Mouse (Mus musculus) embryonic facial prominence, embryonic 15.5 days (tissue): ENCODE measurements around the gene Atp1b2. TPM values are rescaled to one million over a fixed set of nuclear protein-coding genes. Genes with fewer than 3 reads are reported as not detected.

ENCODE experiments used
- ATAC-seq: fragments of 200-750 bp; cut with Nextera tagmentation; 2 replicates; pipeline ENCODE4 v1.8.0; 2017; ENCODE audit warnings: low read depth, moderate TSS enrichment; ENCODE audit not compliant: insufficient number of reproducible peaks, low FRiP score, low TSS enrichment
- H3K27ac ChIP-seq: fragments of 300-500 bp; sonication (generic); replicated peaks from 2 replicates; pipeline ENCODE4 v1.5.1; 2015; ENCODE audit warnings: mild to moderate bottlenecking, inconsistent platforms
- H3K27me3 ChIP-seq: fragments of 300-500 bp; sonication (generic); 2 replicates; pipeline ENCODE4 v1.6.1; 2015; ENCODE audit warnings: inconsistent platforms
- H3K36me3 ChIP-seq: fragments of 300-500 bp; sonication (generic); 2 replicates; pipeline ENCODE4 v1.6.1; 2015; ENCODE audit warnings: mild to moderate bottlenecking, inconsistent platforms
- H3K4me1 ChIP-seq: fragments of 300-500 bp; sonication (generic); 2 replicates; pipeline ENCODE4 v1.6.1; 2015; ENCODE audit warnings: inconsistent platforms
- H3K4me2 ChIP-seq: fragments of 300-500 bp; sonication (generic); replicated peaks from 2 replicates; pipeline ENCODE4 v1.6.1; 2015; ENCODE audit warnings: mild to moderate bottlenecking, inconsistent platforms
- H3K4me3 ChIP-seq: fragments of 300-500 bp; sonication (generic); replicated peaks from 2 replicates; pipeline ENCODE4 v1.5.1; 2015; ENCODE audit warnings: mild to moderate bottlenecking, inconsistent platforms
- H3K9ac ChIP-seq: fragments of 300-500 bp; sonication (generic); 2 replicates; pipeline ENCODE4 v1.6.1; 2015; ENCODE audit warnings: inconsistent platforms
- H3K9me3 ChIP-seq: fragments of 300-500 bp; sonication (generic); replicated peaks from 2 replicates; pipeline ENCODE4 v1.6.1; 2016; ENCODE audit warnings: inconsistent platforms
- whole genome bisulfite sequencing: fragments of 180-500 bp; shearing (Covaris S2); methylation state at CpG from one replicate; pipeline ENCODE4 v1.1.7; 2015; 5-methylcytosine and 5-hydroxymethylcytosine counted together
- polyA plus RNA-seq: library from polyadenylated mRNA; unstranded; fragments of >200 nt; fragmentation: Nextera tagmentation; extraction: Ambion mirVana; gene quantifications from 2 replicates; pipeline ENCODE4 v1.2.1, GENCODE M21; 2015

Gene Atp1b2
- polyA plus RNA-seq, 1 experiment from 2014 or later, result 13.4 TPM

DNA sequence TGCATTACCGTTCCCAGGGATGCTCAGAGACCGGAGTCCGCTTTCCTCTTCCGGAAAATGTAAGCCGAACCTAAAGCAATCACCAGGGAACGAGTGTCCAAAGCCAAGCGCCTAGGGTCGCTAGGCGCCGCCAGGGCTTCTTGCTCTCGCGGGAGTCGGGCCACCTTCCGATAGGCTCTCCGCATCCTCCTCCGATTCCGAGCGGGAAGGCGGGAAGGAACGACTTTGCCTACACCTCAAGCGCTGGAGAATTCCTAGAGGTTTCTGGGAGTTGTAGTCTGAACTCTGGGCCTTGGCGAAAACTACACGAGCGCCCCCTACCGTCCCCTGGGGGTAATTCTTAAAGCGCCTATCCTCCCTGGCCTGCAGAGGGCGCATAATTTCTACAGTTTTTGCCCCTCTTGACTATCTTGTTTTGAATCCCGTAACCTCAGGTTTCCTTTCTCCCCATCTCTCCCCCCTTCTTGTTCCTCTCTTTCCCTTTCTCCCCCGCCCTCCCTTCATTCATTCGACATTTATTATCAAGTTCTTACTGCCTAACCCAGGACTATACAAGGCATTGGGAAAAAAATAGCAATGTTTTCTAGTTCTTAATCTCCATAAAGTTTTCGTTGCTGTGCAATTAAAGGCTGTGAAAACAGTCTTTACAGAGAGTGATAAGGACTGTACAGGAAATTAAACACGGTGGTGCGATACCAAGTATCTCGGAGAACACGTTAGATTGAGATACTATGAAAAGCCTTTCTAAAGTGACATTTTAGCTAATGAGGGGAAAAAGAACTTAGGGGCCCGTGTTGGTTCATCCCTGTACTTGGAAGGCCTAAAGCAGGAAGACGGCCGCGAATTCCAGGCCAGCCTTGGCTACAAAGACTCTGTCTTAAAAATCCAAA, 26.4 kb downstream of the Atp1b2 start:
- Histone ChIP-seq H3K4me3 (peak overlapping the region; percentile 87), H3K9me3 (no peaks in the 10 kb centered on the region), H3K4me2 (peak overlapping the region; percentile 78), H3K4me1 (peaks cover 35% of the 10 kb centered on the region), H3K27me3 (no peaks in the 10 kb centered on the region), H3K36me3 (peaks cover 13% of the 10 kb centered on the region; the same call in 1 of the 2 replicates), H3K9ac (peak overlapping the region; percentile 85), H3K27ac (peak overlapping the region; percentile 96)
- peak; percentile 90 for ATAC-seq
- 1% methylated on average over 39 of the region's 39 CpGs for WGBS

DNA sequence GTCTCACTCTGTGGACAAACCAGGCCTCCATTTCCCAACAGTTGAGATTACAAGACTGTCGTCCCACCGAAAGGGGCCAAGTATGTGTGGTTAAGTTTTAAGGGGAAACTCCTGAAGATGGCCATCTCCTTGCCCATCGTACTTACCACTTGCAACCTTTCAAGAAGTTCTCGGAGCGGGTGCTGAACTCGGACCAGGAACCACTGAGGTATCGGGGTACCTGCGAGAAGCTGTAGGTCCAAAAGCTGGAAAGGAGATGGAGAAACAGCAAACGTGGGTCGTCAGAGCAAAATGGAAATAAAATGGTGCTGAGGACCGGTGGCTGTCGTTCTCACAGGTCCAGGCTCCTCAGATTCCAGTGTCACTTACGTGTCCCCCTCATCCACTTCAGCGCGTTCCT, 27.4 kb downstream of the Atp1b2 start:
- no peaks in the 10 kb centered on the region for H3K9me3 ChIP-seq
- peaks cover 35% of the 10 kb centered on the region for H3K4me1 ChIP-seq
- no peak for ATAC-seq
- WGBS, result 10% methylated on average over 15 of the region's 15 CpGs
- H3K36me3 ChIP-seq, result peaks cover 19% of the 10 kb centered on the region; the same call in 1 of the 2 replicates
- H3K4me2 ChIP-seq, result peak overlapping the region; percentile 78
- peak overlapping the region; percentile 85 for H3K9ac ChIP-seq
- H3K27ac ChIP-seq, result peak overlapping the region; percentile 82; the same call in 1 of the 2 replicates
- H3K27me3 ChIP-seq, result no peaks in the 10 kb centered on the region
- peak overlapping the region; percentile 87 for H3K4me3 ChIP-seq

DNA sequence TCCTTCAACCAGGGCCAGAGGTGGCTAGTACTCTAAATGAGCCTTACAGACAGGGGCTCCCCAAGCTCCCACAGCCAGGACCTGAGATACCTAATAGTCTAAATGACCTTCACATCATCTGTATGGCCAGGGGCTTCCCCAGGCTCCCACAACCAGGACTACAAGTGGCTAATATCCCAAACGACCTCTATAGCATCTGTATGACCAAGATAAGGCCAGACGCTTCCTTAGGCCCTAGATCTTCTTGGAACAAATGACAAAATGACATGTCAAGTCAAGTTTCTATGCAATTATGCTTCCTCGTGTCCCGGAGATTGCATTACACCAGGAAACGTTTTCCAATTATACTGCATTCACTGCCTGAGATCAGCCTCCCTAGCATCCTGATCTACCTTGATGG, 29.4 kb downstream of the Atp1b2 start:
- no peaks in the 10 kb centered on the region for H3K9me3 ChIP-seq
- no peak overlapping the region for H3K9ac ChIP-seq
- H3K27me3 ChIP-seq, result no peaks in the 10 kb centered on the region
- no peak overlapping the region for H3K4me2 ChIP-seq
- no peak overlapping the region for H3K27ac ChIP-seq
- WGBS, result 51% methylated on average over 5 of the region's 5 CpGs
- ATAC-seq, result no peak
- peaks cover 37% of the 10 kb centered on the region for H3K36me3 ChIP-seq
- H3K4me1 ChIP-seq, result peaks cover 26% of the 10 kb centered on the region
- no peak overlapping the region for H3K4me3 ChIP-seq

DNA sequence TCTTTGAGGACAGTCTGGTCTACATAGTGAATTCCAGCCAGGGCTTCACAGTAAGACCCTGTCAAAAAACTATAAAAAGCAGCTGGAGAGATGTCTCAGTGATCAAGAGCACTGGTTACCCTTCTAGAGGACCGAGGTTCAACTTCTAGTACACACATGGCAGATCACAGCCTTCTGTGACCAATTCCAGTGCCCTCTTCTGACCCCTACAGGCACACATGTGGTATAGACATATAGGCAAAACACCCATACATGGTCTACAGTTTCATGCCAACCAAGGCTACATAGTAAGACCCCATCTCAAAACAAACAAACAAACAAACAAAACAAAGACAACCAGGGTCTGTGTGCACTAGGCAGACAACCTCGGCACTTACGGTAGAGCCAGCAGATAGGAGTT, 30.5 kb downstream of the Atp1b2 start:
- Histone ChIP-seq H3K4me3 (no peak overlapping the region), H3K9ac (no peak overlapping the region), H3K4me2 (no peak overlapping the region), H3K27me3 (no peaks in the 10 kb centered on the region), H3K27ac (no peak overlapping the region), H3K9me3 (no peaks in the 10 kb centered on the region), H3K36me3 (peaks cover 48% of the 10 kb centered on the region), H3K4me1 (peaks cover 26% of the 10 kb centered on the region)
- 50% methylated on average over 3 of the region's 3 CpGs for WGBS
- no peak for ATAC-seq

DNA sequence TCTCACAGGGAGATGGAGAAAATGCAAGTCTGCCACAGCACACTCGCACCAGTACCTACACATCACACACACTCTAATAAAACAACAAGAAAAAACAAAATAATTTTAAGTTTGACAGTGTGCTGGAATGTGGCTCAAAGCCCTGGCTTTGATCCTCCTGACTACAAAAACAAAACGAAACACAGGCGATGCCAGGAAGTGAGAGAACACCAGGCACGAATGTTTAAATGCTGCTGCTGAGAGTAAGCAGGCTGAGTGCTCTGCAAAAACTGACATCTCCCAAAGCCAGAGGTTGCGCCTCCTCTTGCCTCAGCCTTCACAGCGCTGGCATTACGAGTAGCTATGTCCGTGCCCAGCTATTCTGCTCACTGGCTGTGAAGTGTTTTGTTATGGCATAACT, 40.6 kb downstream of the Atp1b2 start:
- H3K27ac ChIP-seq, result no peak overlapping the region
- no peaks in the 10 kb centered on the region for H3K27me3 ChIP-seq
- H3K4me3 ChIP-seq, result no peak overlapping the region
- H3K9ac ChIP-seq, result no peak overlapping the region
- WGBS, result 69% methylated on average over 8 of the region's 8 CpGs
- H3K36me3 ChIP-seq, result peaks cover 62% of the 10 kb centered on the region
- H3K4me2 ChIP-seq, result no peak overlapping the region
- no peak for ATAC-seq
- H3K9me3 ChIP-seq, result no peaks in the 10 kb centered on the region
- peaks cover 17% of the 10 kb centered on the region for H3K4me1 ChIP-seq

DNA sequence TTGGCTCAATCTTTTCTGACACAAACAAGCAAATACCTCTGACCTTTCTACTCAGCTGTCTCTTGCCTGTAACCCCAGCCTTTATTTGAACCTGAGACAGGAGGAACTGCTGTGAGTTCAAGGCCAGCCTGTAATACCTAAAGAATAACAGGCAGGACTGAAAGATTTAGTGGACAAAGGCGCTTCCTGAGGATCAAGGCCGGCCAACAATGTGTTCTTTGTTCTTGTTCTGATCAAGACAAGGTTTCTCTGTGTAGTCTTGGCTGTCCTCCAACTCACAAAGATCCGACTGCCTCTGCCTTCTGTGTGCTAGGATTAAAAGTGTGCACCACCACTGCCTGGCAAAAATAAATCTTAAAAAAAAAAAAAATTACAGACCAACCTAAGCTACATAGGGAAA, 41.4 kb downstream of the Atp1b2 start:
- peaks cover 23% of the 10 kb centered on the region for H3K4me1 ChIP-seq
- no peaks in the 10 kb centered on the region for H3K9me3 ChIP-seq
- no peaks in the 10 kb centered on the region for H3K27me3 ChIP-seq
- H3K9ac ChIP-seq, result no peak overlapping the region
- no peak for ATAC-seq
- no peak overlapping the region for H3K4me3 ChIP-seq
- no peak overlapping the region for H3K27ac ChIP-seq
- H3K4me2 ChIP-seq, result no peak overlapping the region
- WGBS, result 49% methylated on average over 3 of the region's 3 CpGs
- H3K36me3 ChIP-seq, result peaks cover 54% of the 10 kb centered on the region

DNA sequence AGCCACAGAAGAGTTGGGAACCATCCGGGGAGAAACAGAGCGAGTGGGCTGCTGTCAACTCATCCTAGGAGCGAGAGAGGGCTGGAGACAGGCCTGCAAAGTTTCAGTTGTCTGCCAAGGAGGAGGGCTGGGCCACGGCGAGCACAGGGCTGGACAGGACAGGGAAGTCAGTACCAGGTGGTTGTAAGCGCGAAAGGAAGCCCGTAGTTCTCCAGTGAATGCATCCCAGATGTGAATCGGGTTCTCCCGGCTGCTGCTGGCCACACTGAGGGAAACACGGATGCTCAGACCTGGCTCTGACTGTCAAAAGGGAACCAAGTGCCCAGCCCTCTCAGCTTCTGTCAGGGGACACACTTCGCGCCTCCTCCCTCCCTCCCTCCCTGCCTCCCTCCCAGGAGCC, 42.4 kb downstream of the Atp1b2 start:
- H3K27me3 ChIP-seq, result no peaks in the 10 kb centered on the region
- H3K4me2 ChIP-seq, result no peak overlapping the region
- H3K27ac ChIP-seq, result no peak overlapping the region
- no peaks in the 10 kb centered on the region for H3K9me3 ChIP-seq
- H3K4me1 ChIP-seq, result peaks cover 33% of the 10 kb centered on the region
- 55% methylated on average over 13 of the region's 13 CpGs for WGBS
- no peak for ATAC-seq
- H3K4me3 ChIP-seq, result no peak overlapping the region
- H3K36me3 ChIP-seq, result peaks cover 53% of the 10 kb centered on the region
- no peak overlapping the region for H3K9ac ChIP-seq

DNA sequence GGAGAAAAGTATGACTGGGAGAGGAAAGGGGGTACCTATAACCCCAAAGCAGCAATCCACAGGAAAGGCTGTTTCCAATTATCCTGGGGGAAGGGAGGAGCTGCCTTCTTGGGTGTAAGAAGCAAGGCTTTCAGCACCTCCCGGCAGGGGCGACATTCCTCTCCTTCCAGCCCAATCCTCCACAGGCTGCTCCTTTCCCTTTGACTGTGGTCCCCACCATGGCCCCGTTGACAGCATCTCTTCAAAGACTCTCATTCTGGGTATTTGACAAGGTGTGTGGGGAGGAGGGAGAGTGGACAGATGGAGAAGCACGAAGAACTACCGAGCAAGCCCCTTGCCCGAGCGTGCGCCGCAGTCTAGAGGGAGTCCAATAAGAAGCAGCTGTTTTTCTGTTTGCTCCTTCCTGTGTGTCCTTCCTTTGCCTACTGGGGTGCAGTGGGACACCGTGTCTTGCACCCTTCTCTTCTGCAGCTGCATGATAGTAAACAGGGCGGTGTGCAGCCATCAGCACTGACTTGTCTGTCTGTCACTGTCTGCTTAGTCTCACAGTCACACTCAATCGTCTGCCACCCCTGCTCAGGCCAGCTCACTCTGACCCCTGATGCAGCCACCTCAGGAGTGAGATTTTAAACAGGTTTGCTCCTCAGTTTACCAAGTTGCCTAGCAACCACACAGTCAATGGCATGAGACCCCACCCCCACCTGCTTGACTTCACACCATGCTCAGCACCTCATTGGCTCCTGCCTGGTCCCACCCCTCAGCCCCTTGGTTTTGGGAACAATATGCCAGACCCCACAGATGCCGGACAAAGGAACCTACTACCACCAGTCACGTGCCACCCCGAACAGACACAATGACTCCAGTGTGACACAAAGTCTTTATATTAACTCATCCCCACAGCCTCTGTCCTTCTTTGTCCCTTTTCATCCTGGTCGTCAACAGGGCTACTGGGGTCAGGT, 44.6 kb downstream of the Atp1b2 start:
- Histone ChIP-seq H3K27me3 (no peaks in the 10 kb centered on the region), H3K4me3 (peak overlapping the region; percentile 64), H3K4me2 (peak overlapping the region; percentile 86), H3K36me3 (peaks cover 31% of the 10 kb centered on the region), H3K9ac (no peak overlapping the region; the same call in 1 of the 2 replicates), H3K4me1 (peaks cover 46% of the 10 kb centered on the region), H3K27ac (peak overlapping the region; percentile 74), H3K9me3 (no peaks in the 10 kb centered on the region)
- ATAC-seq, result no peak
- 22% methylated on average over 16 of the region's 16 CpGs for WGBS

DNA sequence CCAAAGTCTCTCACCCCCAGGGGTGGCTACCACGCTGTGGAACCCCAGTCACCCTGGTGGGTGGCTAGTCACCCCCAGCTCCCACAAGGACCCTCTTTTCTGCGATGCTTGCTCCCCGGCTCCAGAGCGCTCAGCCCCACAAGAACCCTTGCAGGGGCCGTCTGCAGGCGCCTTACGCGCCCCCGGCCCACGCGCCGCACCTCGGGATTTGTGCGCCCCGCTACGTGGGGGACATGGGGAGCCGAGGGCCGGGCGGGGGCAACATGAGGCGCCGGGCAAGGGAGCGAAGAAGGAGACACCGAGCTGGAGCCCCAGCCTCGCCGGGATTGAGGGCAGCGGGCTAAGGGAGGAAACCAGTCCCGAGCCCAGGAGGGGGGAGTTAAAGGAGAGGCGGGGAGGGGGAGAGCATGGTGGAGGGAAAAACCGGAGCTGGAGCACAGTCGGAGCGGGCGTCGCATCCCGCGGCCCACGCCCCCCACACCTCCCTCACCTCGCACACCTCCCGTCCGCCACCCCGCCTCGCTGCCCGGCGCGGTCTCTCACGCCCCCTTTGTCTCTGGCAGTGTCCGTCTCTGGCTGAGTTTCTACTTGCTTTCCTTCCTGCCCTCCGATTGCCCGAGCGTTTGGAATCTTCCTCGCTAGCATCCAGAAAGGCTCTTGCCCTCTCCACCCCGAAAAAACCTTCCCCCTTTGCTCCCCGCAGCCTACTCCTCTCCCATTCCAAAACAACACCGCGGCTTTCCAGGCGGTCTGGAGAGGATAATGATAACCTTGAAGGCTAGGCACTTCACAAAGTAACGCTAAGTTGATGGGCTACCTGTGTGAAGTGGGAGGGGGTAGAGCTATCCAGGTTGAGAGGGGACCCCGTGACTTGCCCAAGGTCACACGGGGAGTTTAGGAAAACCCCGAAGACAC, 45.6 kb downstream of the Atp1b2 start, which contains the start of gene Efnb3:
Efnb3 (minus strand) TSS at position 355 of the 915 bp plus-strand sequence.
- Histone ChIP-seq H3K9me3 (no peaks in the 10 kb centered on the region), H3K4me3 (peak within 1 kb of the TSS; percentile 64), H3K4me2 (peak within 1 kb of the TSS; percentile 86), H3K36me3 (peaks cover 22% of the 10 kb centered on the region), H3K27ac (peak within 1 kb of the TSS; percentile 74), H3K4me1 (peaks cover 46% of the 10 kb centered on the region), H3K27me3 (no peaks in the 10 kb centered on the region), H3K9ac (peak within 1 kb of the TSS; percentile 56)
- peak; percentile 73 for ATAC-seq
- WGBS, result under 1% methylated on average over 50 of the region's 59 CpGs

DNA sequence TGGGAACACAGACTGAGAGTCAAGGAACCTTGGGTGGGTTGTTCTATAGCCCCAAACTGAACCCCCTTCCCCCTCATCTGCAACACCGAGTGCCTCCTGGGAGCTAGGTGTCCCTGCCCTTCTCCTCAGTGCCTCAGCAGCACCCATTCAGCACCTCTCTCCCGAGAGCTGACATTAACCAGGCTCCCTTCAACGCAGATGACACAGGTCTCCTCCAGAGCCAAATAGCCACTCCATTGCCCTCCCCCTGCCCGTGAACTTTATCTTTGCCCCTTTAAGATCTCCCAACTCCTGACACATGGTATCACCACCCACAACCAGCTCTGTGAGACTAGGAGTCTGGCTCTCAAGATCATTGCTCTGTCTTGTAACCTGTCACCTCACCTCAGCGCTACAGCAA, 46.6 kb downstream of the Atp1b2 start:
- WGBS, result 21% methylated on average over 5 of the region's 5 CpGs
- Histone ChIP-seq H3K9ac (peak overlapping the region; percentile 56), H3K9me3 (no peaks in the 10 kb centered on the region), H3K36me3 (peaks cover 21% of the 10 kb centered on the region), H3K4me3 (peak overlapping the region; percentile 64), H3K27ac (no peak overlapping the region), H3K4me2 (peak overlapping the region; percentile 86), H3K27me3 (no peaks in the 10 kb centered on the region), H3K4me1 (peaks cover 46% of the 10 kb centered on the region)
- no peak for ATAC-seq
